9 mouse cellular contexts compared by ENCODE assay signal in the genomic region with DNA sequence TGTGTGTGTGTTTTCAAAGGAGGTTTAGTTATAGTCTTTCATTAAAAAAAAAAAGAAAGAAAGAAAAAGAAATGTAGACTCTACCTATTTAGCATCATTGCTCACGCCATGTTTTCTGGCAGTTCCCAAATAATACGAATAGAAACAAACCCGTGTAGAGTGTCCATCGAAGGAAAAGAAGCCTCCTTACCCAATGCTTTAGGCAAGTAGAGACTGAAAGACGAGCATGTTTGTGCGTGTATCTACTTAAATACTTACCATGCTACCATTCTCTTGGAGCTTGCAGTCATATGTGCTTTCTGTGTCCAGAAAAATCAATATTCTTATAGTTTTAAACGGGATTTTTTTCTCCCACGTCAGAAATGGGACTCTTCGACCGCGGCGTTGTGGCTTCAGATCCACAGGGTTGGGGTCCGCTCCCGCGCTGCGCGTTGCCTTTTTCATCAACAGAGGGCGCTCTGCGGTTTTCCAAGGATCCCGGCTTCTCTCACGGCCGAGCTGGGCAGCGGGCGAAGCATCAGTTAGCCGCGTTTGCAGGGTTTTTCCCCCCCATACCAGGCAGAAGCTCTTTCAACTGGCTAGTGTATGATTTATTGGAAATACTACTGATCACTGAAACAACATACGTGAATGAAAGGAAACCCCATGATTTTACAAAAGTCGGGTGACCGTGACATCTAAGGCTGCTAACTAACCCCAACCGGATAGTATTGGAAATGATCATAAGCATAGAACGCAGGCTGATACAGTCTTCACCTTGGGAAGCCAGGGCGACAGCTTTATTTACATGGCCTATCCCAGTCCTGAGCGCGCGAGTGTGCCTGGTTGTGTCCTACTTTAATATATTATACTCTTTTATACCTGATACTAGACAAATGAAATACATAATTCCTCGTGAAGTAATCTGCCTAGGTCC.
DNase-seq lines count a peak whose midpoint lies in the region; ATAC-seq and TF ChIP-seq lines count a peak whose summit lies in the region.
"Had no signal": no experiment of that assay in that cellular context is flagged by ENCODE, and none has a peak within 500 bp of the region (broad histone marks: within the 10 kb centered on the region; RNA-seq: fewer than 3 reads in every experiment).

No protein-coding gene starts in this region.

- no peak overlapping the region for H3K4me3 ChIP-seq in bone marrow macrophage, adult 2 months (ENCODE audit: insufficient read depth, low read length)
- H3K4me3 ChIP-seq in embryonic fibroblast, embryonic 13.5 days (ENCODE audit: insufficient read depth, low read length) = no peak overlapping the region
- H3K4me3 ChIP-seq in layer of hippocampus, adult 2 months = peak overlapping the region; percentile 25; the same call in 1 of the 2 replicates
- no peak overlapping the region for H3K4me3 ChIP-seq in lung, adult 2 months (replicated peaks; ENCODE audit: extremely low read depth, low read depth, low read length)
- H3K4me3 ChIP-seq: erythroblast, embryonic 14.5 days had no signal

- WGBS in lung, adult 2 months = 12% methylated on average over 36 of the region's 36 CpGs

- no peak overlapping the region for H3K27ac ChIP-seq in bone marrow macrophage, adult 2 months (ENCODE audit: insufficient read depth, low read depth, low read length)
- no peak overlapping the region for H3K27ac ChIP-seq in embryonic fibroblast, embryonic 13.5 days (ENCODE audit: insufficient read depth, low read length)
- H3K27ac ChIP-seq in layer of hippocampus, adult 2 months = no peak overlapping the region

- peak; percentile 83 for DNase-seq in heart, postnatal 4 days
- peak; percentile 24 to 68 for DNase-seq in layer of hippocampus, adult 2 months (ENCODE audit: low spot score in 2 of 2)
- peak; percentile 50 for DNase-seq in lung, adult 2 months
- peak; percentile 58 for DNase-seq in ovary, postnatal 14 days (ENCODE audit: low spot score)
- DNase-seq in urinary bladder, postnatal 14 days (ENCODE audit: low spot score) = peak; percentile 53

- peak; percentile 76 for TF ChIP-seq CTCF in bone marrow macrophage, adult 2 months (IDR thresholded peaks at IDR 0.05; ENCODE audit: low read depth, low read length)
- peak; percentile 31; the same call in 1 of the 2 replicates for TF ChIP-seq CTCF in embryonic fibroblast, embryonic 13.5 days (IDR thresholded peaks at IDR 0.05; ENCODE audit: borderline replicate concordance, insufficient read depth, low read length)
- peak; percentile 90 for TF ChIP-seq CTCF in layer of hippocampus, adult 2 months (conservative IDR thresholded peaks at IDR 0.05)
- peak; percentile 53 for TF ChIP-seq CTCF in lung, adult 2 months (IDR thresholded peaks at IDR 0.05; ENCODE audit: insufficient read depth, low read length)

- ATAC-seq in CD4-positive, CD25-positive, alpha-beta regulatory T cell, adult 4 months = peak; percentile 43

- no peaks in the 10 kb centered on the region for H3K4me1 ChIP-seq in bone marrow macrophage, adult 2 months (ENCODE audit: control insufficient read depth, insufficient read depth, low read length)
- no peaks in the 10 kb centered on the region for H3K4me1 ChIP-seq in embryonic fibroblast, embryonic 13.5 days (ENCODE audit: control insufficient read depth, insufficient read depth, low read length)
- no peaks in the 10 kb centered on the region for H3K4me1 ChIP-seq in lung, adult 2 months (ENCODE audit: control insufficient read depth, insufficient read depth, low read length)

- TF ChIP-seq POLR2A in bone marrow macrophage, adult 2 months (IDR thresholded peaks at IDR 0.05; ENCODE audit: borderline replicate concordance, low read depth, low read length) = no peak
- TF ChIP-seq POLR2A in embryonic fibroblast, embryonic 13.5 days (IDR thresholded peaks at IDR 0.05; ENCODE audit: low read depth, low read length) = no peak
- TF ChIP-seq POLR2A in lung, adult 2 months (IDR thresholded peaks at IDR 0.05; ENCODE audit: borderline replicate concordance, extremely low read depth, low read depth, low read length) = no peak

Comparison
In these comparisons a context has a peak if more than half of its experiments do, and no peak if none do; other contexts are left out.
1. CTCF ChIP-seq: peak in every context shown above with its lines; median percentile 90 in layer of hippocampus, adult 2 months; 76 in bone marrow macrophage, adult 2 months; 53 in lung, adult 2 months; 31 in embryonic fibroblast, embryonic 13.5 days.